Mouse (Mus musculus): ENCODE results near the gene Nkx6-2. TPM values are rescaled to one million over a fixed set of nuclear protein-coding genes. Genes with fewer than 3 reads are reported as not detected.

Nkx6-2 gene
- total and polyA plus RNA-seq, 3 experiments, result 0.12 TPM; not detected in 2

DNA sequence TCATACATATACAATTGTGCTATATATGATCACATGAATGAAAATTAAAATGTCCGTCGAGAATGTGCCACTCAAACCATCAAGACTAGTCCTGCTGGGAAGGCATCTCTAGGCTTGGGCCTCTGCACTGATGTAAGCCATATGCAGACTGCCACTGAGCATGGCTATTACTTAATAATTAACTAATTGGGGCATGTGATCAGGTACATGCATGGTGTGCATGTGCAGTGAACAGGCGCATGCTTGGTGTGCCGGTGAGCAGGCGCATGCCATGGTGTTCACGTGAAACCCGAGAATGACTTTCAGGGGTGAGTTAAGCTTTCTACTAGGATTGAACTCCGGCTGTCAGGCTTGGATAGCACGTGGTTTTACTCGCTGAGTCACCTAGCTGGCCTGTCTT lies 22.9 kb downstream of the Nkx6-2 start:
- Histone ChIP-seq H3K79me2 (ENCODE audit: control insufficient read depth, insufficient read depth, low read length, poor library complexity) (no peaks in the 10 kb centered on the region), H3K4me3 (ENCODE audit: control insufficient read depth in 1 of 2, insufficient read depth in 1 of 2, low read depth in 2 of 2, low read length in 2 of 2) (no peak overlapping the region), H3K27me3 (ENCODE audit: control insufficient read depth in 1 of 2, insufficient read depth in 2 of 2, low read length in 2 of 2) (no peaks in the 10 kb centered on the region), H3K9ac (ENCODE audit: control insufficient read depth, low read depth, low read length, poor library complexity, severe bottlenecking) (no peak overlapping the region), H3K4me1 (ENCODE audit: control insufficient read depth in 1 of 2, insufficient read depth in 2 of 2, low read length in 2 of 2) (no peaks in the 10 kb centered on the region), H3K36me3 (ENCODE audit: control insufficient read depth in 1 of 2, insufficient read depth in 2 of 2, low read length in 2 of 2) (peaks cover 0 to 2% of the 10 kb centered on the region in 2 experiments; a peak in 1 of 4 replicates), H3K9me3 (replicated peaks; ENCODE audit: insufficient read depth, low read length) (no peaks in the 10 kb centered on the region), H3K27ac (ENCODE audit: control insufficient read depth, low read depth, low read length) (no peak overlapping the region)
- TF ChIP-seq JUND (IDR thresholded peaks at IDR 0.05; ENCODE audit: low read depth, low read length) (no peak), KAT2A (conservative IDR thresholded peaks at IDR 0.05; ENCODE audit: low read depth, low read length) (no peak), USF2 (IDR thresholded peaks at IDR 0.05; ENCODE audit: borderline replicate concordance in 1 of 2, insufficient read depth in 1 of 2, low read depth in 1 of 2, low read length in 2 of 2) (no peak), MEF2A (IDR thresholded peaks at IDR 0.05; ENCODE audit: extremely low read depth, insufficient replicate concordance, low read depth, low read length, poor library complexity, severe bottlenecking) (no peak), MYC (IDR thresholded peaks at IDR 0.05; ENCODE audit: low read depth, low read length) (no peak), ZKSCAN1 (IDR thresholded peaks at IDR 0.05; ENCODE audit: low read depth, low read length) (no peak), SIN3A (IDR thresholded peaks at IDR 0.05; ENCODE audit: low read length) (no peak), UBTF (IDR thresholded peaks at IDR 0.05; ENCODE audit: borderline replicate concordance, insufficient read depth, low read depth, low read length) (no peak), TAL1 (IDR thresholded peaks at IDR 0.05; ENCODE audit: low read length) (no peak), SMC3 (IDR thresholded peaks at IDR 0.05; ENCODE audit: low read depth, low read length) (no peak), RCOR1 (IDR thresholded peaks at IDR 0.05; ENCODE audit: low read depth, low read length) (no peak), MAFK (IDR thresholded peaks at IDR 0.05; ENCODE audit: borderline replicate concordance, low read depth, low read length) (no peak), CHD2 (IDR thresholded peaks at IDR 0.05; ENCODE audit: low read length) (no peak), POLR2AphosphoS5 (IDR thresholded peaks at IDR 0.05; ENCODE audit: borderline replicate concordance, low read depth, low read length) (no peak), ZC3H11A (IDR thresholded peaks at IDR 0.05; ENCODE audit: low read depth, low read length) (no peak)
- peak; percentile 10 for DNase-seq (ENCODE audit: low read depth, low spot score)

GRCm38 (mm10) chr7:139556746-139557526 lies 25.7 kb downstream of the Nkx6-2 start:
- TF ChIP-seq MAX (IDR thresholded peaks at IDR 0.05; ENCODE audit: low read length), result no peak
- TF ChIP-seq CHD1 (IDR thresholded peaks at IDR 0.05; ENCODE audit: low read depth, low read length), result no peak
- no peak for TF ChIP-seq ZC3H11A (IDR thresholded peaks at IDR 0.05; ENCODE audit: low read depth, low read length)
- TF ChIP-seq MEF2A (IDR thresholded peaks at IDR 0.05; ENCODE audit: extremely low read depth, insufficient replicate concordance, low read depth, low read length, poor library complexity, severe bottlenecking), result no peak
- no peak for TF ChIP-seq USF2 (IDR thresholded peaks at IDR 0.05; ENCODE audit: borderline replicate concordance in 1 of 2, insufficient read depth in 1 of 2, low read depth in 1 of 2, low read length in 2 of 2)
- no peak for TF ChIP-seq KAT2A (conservative IDR thresholded peaks at IDR 0.05; ENCODE audit: low read depth, low read length)
- H3K36me3 ChIP-seq (ENCODE audit: control insufficient read depth in 1 of 2, insufficient read depth in 2 of 2, low read length in 2 of 2), result peaks cover 0 to 2% of the 10 kb centered on the region in 2 experiments; a peak in 1 of 4 replicates
- DNase-seq (ENCODE audit: low read depth, low spot score), result no peak

More at GRCm38 (mm10) chr7:139556746-139557526, 25.7 kb downstream of the Nkx6-2 start:
- H3K27me3 ChIP-seq (ENCODE audit: control insufficient read depth in 1 of 2, insufficient read depth in 2 of 2, low read length in 2 of 2), result no peaks in the 10 kb centered on the region
- H3K27ac ChIP-seq (ENCODE audit: control insufficient read depth, low read depth, low read length), result no peak overlapping the region
- H3K9me3 ChIP-seq (replicated peaks; ENCODE audit: insufficient read depth, low read length), result no peaks in the 10 kb centered on the region
- H3K4me1 ChIP-seq (ENCODE audit: control insufficient read depth in 1 of 2, insufficient read depth in 2 of 2, low read length in 2 of 2), result no peaks in the 10 kb centered on the region
- H3K9ac ChIP-seq (ENCODE audit: control insufficient read depth, low read depth, low read length, poor library complexity, severe bottlenecking), result no peak overlapping the region
- no peak overlapping the region for H3K4me3 ChIP-seq (ENCODE audit: control insufficient read depth in 1 of 2, insufficient read depth in 1 of 2, low read depth in 2 of 2, low read length in 2 of 2)
- H3K79me2 ChIP-seq (ENCODE audit: control insufficient read depth, insufficient read depth, low read length, poor library complexity), result no peaks in the 10 kb centered on the region

All from MEL (cell line).